Mouse (Mus musculus): ENCODE measurements around the gene Cnbp. TPM values are rescaled to one million over a fixed set of nuclear protein-coding genes. Genes with fewer than 3 reads are reported as not detected.
A peak's percentile ranks its signal among the peaks of the same experiment; 100 is the strongest.

The Cnbp gene
- polyA plus RNA-seq, 1 experiment from 2014 or later: 826 TPM

- no peak overlapping the region for H3K4me3 ChIP-seq
- 93% methylated on average over 13 of the region's 13 CpGs for WGBS
- peaks cover 36% of the 10 kb centered on the region for H3K36me3 ChIP-seq
Measured at GRCm38 (mm10) chr6:87845031-87845695, 5.7 kb downstream of the Cnbp start.

DNA sequence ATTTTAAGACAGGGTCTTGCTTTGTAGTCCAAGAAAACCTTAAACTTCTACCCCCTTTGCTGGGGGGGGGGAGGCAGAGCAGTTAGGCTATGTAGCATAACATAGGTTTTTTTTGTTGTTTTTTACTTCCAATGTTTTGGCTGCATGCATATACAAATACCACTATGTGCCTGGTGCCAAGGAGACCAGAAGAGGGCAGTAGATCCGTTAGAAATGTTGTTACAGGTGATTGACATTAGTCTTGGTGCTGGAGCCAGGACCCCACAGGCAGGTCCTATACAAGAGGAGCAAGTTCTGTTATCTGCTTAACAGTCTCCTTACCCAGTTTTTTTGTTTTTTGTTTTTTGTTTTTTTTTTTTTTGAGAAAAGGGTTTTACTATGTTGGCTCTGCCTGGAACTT is 8.7 kb downstream of the Cnbp start:
- Histone ChIP-seq H3K4me1 (peaks cover 14% of the 10 kb centered on the region; the same call in 1 of the 2 replicates), H3K4me3 (no peak overlapping the region), H3K9ac (no peak overlapping the region), H3K9me3 (no peaks in the 10 kb centered on the region), H3K27me3 (replicated peaks) (no peaks in the 10 kb centered on the region), H3K36me3 (peaks cover 36% of the 10 kb centered on the region), H3K27ac (no peak overlapping the region), H3K4me2 (replicated peaks) (no peak overlapping the region)
- ATAC-seq (ENCODE audit: low FRiP score, low read depth): no peak
- WGBS: 26% methylated on average over 1 of the region's 1 CpGs

More at GRCm38 (mm10) chr6:87845031-87845695, 5.7 kb downstream of the Cnbp start:
- no peak for ATAC-seq (ENCODE audit: low FRiP score, low read depth)
- H3K9ac ChIP-seq: no peak overlapping the region
- H3K27ac ChIP-seq: no peak overlapping the region
- H3K9me3 ChIP-seq: no peaks in the 10 kb centered on the region
- H3K4me1 ChIP-seq: peaks cover 18% of the 10 kb centered on the region; the same call in 1 of the 2 replicates
- no peaks in the 10 kb centered on the region for H3K27me3 ChIP-seq (replicated peaks)
- no peak overlapping the region for H3K4me2 ChIP-seq (replicated peaks)

- Histone ChIP-seq H3K9ac (no peak overlapping the region), H3K4me2 (replicated peaks) (no peak overlapping the region), H3K27me3 (replicated peaks) (no peaks in the 10 kb centered on the region), H3K4me1 (peaks cover 10% of the 10 kb centered on the region; the same call in 1 of the 2 replicates), H3K9me3 (no peaks in the 10 kb centered on the region), H3K27ac (no peak overlapping the region), H3K4me3 (no peak overlapping the region), H3K36me3 (peaks cover 36% of the 10 kb centered on the region)
- 77% methylated on average over 8 of the region's 8 CpGs for WGBS
- no peak for ATAC-seq (ENCODE audit: low FRiP score, low read depth)
Measured at GRCm38 (mm10) chr6:87841635-87842034, 9.3 kb downstream of the Cnbp start.

DNA sequence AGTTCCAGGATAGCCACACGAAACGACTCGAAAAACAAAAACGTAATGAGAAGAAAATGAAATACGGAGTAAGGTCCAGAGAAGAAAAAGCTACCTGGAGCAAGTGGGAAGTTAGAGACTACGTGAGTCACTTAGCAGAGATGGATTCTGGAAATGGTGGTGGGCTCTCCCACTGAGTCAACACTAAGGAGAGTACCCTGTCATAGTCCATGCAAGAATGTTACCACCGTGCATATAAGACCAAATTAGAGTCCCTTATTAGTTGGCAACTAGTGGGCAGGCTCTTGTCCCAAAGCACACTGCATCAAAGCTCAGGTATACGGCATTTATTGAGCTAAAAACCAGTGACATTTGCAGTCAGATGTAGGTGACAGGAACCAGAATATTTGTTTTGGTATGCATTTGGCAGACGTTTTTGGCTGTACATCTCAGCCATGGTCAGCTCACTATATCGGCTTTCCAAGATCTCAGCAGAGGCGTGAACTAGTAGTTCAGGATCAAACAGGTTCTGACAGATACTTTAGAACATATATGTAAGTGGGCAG is 11.0 kb downstream of the Cnbp start:
- ATAC-seq (ENCODE audit: low FRiP score, low read depth): no peak
- Histone ChIP-seq H3K4me3 (no peak overlapping the region), H3K27ac (no peak overlapping the region), H3K27me3 (replicated peaks) (no peaks in the 10 kb centered on the region), H3K4me2 (replicated peaks) (0 out of 2 replicates have a peak overlapping the region, but pooled peaks have one; percentile 82), H3K36me3 (peaks cover 37% of the 10 kb centered on the region), H3K9me3 (no peaks in the 10 kb centered on the region), H3K4me1 (peaks cover 10% of the 10 kb centered on the region; the same call in 1 of the 2 replicates), H3K9ac (0 out of 2 replicates have a peak overlapping the region, but pooled peaks have one; percentile 73)
- WGBS: 62% methylated on average over 11 of the region's 11 CpGs

- Histone ChIP-seq H3K4me1 (peaks cover 10% of the 10 kb centered on the region; the same call in 1 of the 2 replicates), H3K9ac (peak within 1 kb of the TSS; percentile 73), H3K4me2 (replicated peaks) (peak within 1 kb of the TSS; percentile 82), H3K27me3 (replicated peaks) (no peaks in the 10 kb centered on the region), H3K9me3 (no peaks in the 10 kb centered on the region), H3K4me3 (peak within 1 kb of the TSS; percentile 64), H3K36me3 (peaks cover 33% of the 10 kb centered on the region), H3K27ac (peak within 1 kb of the TSS; percentile 85)
- under 1% methylated on average over 46 of the region's 46 CpGs for WGBS
- ATAC-seq (ENCODE audit: low FRiP score, low read depth): peak; percentile 97
Measured at GRCm38 (mm10) chr6:87838551-87839197, 12.2 kb downstream of the Cnbp start, which contains the start of gene Isy1. Gene Isy1, minus strand, starts transcription at chr6:87838798.

GRCm38 (mm10) chr6:87835695-87836094 is 15.2 kb downstream of the Cnbp start, which contains the start of gene Gm45140:
Gene Gm45140, minus strand, starts transcription at chr6:87835795.
- Histone ChIP-seq H3K27me3 (replicated peaks) (no peaks in the 10 kb centered on the region), H3K4me3 (no peak within 1 kb of the TSS), H3K36me3 (peaks cover 36% of the 10 kb centered on the region), H3K4me1 (peaks cover 10% of the 10 kb centered on the region; the same call in 1 of the 2 replicates), H3K27ac (no peak within 1 kb of the TSS), H3K9ac (no peak within 1 kb of the TSS), H3K4me2 (replicated peaks) (no peak within 1 kb of the TSS), H3K9me3 (no peaks in the 10 kb centered on the region)
- ATAC-seq (ENCODE audit: low FRiP score, low read depth): no peak
- 93% methylated on average over 7 of the region's 7 CpGs for WGBS

DNA sequence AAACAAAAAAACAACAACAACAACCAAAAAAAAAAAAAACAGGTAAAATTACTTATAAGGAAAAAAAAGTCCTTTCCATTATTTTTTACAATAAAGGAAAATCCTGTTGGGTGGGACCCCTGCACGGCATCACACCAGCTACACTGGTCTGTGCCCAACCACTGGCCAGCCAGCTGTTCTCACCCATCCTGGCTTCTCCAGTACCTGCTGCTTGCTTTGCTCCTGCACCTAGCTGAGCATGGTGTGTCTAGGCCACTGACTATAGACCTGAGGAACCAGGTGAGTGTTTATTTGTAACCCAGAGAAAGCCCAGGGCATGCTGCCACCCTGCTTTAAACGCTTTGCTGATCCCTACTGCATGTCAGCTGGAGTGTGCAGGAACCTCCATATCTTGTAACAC is 30.5 kb downstream of the Cnbp start:
- Histone ChIP-seq H3K9ac (no peak overlapping the region), H3K9me3 (no peaks in the 10 kb centered on the region), H3K27me3 (replicated peaks) (no peaks in the 10 kb centered on the region), H3K27ac (no peak overlapping the region), H3K4me3 (no peak overlapping the region), H3K4me2 (replicated peaks) (no peak overlapping the region), H3K4me1 (no peaks in the 10 kb centered on the region), H3K36me3 (peaks cover 96% of the 10 kb centered on the region)
- no peak for ATAC-seq (ENCODE audit: low FRiP score, low read depth)
- 98% methylated on average over 2 of the region's 2 CpGs for WGBS

GRCm38 (mm10) chr6:87814486-87814885 is 36.4 kb downstream of the Cnbp start:
- Histone ChIP-seq H3K9me3 (no peaks in the 10 kb centered on the region), H3K9ac (no peak overlapping the region), H3K4me1 (peaks cover 11% of the 10 kb centered on the region), H3K4me3 (no peak overlapping the region), H3K27me3 (replicated peaks) (no peaks in the 10 kb centered on the region), H3K36me3 (peaks cover 54% of the 10 kb centered on the region), H3K27ac (no peak overlapping the region), H3K4me2 (replicated peaks) (no peak overlapping the region)
- 92% methylated on average over 5 of the region's 5 CpGs for WGBS
- no peak for ATAC-seq (ENCODE audit: low FRiP score, low read depth)

GRCm38 (mm10) chr6:87812656-87813055 is 38.2 kb downstream of the Cnbp start:
- ATAC-seq (ENCODE audit: low FRiP score, low read depth): no peak
- Histone ChIP-seq H3K4me3 (no peak overlapping the region), H3K27me3 (replicated peaks) (no peaks in the 10 kb centered on the region), H3K9me3 (no peaks in the 10 kb centered on the region), H3K36me3 (peaks cover 35% of the 10 kb centered on the region), H3K27ac (no peak overlapping the region), H3K4me2 (replicated peaks) (peak overlapping the region; percentile 96), H3K4me1 (peaks cover 11% of the 10 kb centered on the region), H3K9ac (no peak overlapping the region)
- WGBS: 93% methylated on average over 1 of the region's 1 CpGs

- Histone ChIP-seq H3K4me3 (peak within 1 kb of the TSS; percentile 64), H3K27me3 (replicated peaks) (no peaks in the 10 kb centered on the region), H3K27ac (0 out of 2 replicates have a peak within 1 kb of the TSS, but pooled peaks have one; percentile 17), H3K4me2 (replicated peaks) (peak within 1 kb of the TSS; percentile 96), H3K9me3 (no peaks in the 10 kb centered on the region), H3K4me1 (peaks cover 11% of the 10 kb centered on the region), H3K36me3 (peaks cover 27% of the 10 kb centered on the region), H3K9ac (peak within 1 kb of the TSS; percentile 78)
- peak; percentile 96 for ATAC-seq (ENCODE audit: low FRiP score, low read depth)
- WGBS: under 1% methylated on average over 56 of the region's 56 CpGs
Measured at GRCm38 (mm10) chr6:87811675-87812338, 39.1 kb downstream of the Cnbp start, which contains the start of gene Rab43. Gene Rab43, minus strand, starts transcription at chr6:87812164.

DNA sequence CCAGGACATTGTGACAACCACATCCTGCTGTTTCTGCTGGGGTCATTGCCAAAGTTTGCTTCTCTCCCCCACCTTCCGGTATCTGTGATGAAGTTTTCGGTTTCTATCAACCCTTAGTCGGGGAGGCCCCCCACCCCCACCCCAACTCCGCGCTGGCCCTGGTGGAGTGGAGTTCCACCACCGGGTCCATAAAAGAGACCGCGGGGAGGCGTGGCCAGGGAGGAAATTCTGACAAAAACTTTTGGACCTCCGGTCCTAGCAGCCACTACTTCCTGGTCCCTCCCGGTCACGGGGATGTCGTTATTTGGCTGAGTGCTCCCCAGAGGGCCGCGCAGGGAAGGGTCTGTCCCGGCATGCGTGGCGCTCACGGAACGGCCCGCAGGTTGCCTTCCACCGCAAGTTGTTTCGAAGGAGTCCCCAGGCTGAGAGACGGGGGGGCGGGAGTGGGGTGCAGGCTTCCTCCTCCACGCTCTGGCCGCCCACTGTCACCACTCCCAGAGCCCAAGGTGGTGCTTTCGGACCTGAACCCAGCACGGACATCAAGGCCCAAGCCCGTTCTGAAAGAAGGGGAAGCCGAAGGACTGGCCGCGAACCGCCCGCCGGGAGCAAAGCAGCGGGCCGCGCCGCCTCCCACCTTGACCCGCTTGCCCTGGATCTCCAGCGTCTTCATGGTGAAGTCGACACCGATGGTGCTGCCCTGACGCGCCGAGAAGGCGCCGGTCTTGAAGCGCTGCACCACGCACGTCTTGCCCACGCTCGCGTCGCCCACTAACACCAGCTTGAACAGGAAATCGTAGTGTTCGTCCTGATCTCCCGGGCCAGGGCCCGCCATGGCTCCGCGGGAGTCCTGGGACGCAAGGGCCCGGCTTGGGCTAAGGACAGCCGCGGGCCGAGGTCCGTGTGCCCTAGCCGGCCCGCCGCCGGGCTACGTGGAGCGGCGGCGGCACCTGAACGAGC is 39.9 kb downstream of the Cnbp start:
- Histone ChIP-seq H3K9me3 (no peaks in the 10 kb centered on the region), H3K9ac (peak overlapping the region; percentile 78), H3K27ac (0 out of 2 replicates have a peak overlapping the region, but pooled peaks have one; percentile 17), H3K4me3 (peak overlapping the region; percentile 64), H3K27me3 (replicated peaks) (no peaks in the 10 kb centered on the region), H3K4me1 (peaks cover 11% of the 10 kb centered on the region), H3K36me3 (peaks cover 19% of the 10 kb centered on the region), H3K4me2 (replicated peaks) (peak overlapping the region; percentile 96)
- 1% methylated on average over 77 of the region's 77 CpGs for WGBS
- ATAC-seq (ENCODE audit: low FRiP score, low read depth): peak; percentile 70
